Comparison of ENCODE assay signal across 9 mouse cellular contexts in the genomic region with DNA sequence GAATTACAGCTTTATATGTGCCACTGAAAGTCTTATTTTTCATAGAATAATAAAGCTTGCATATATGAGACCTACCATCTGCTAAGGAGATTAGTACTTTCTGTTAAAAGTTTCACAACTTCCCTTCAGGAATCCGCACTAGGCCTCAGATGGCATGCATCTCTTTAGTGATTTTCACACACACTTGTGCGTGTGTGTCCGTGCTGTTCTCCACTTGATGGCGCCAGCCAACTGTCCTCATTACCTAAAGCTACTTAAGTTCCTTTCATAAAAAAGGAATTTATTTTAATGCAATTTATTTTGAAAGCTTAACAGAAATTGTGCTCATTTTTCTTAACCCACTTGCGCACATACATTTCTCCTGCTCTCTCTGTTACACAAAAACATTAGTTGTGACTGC. TPM values are rescaled to one million over a fixed set of nuclear protein-coding genes. Genes with fewer than 3 reads are reported as not detected.
A peak's percentile ranks its signal among the peaks of the same experiment; 100 is the strongest.
DNase-seq lines count a peak whose midpoint lies in the region; ATAC-seq and TF ChIP-seq lines count a peak whose summit lies in the region.
"Had no signal": no experiment of that assay in that cellular context is flagged by ENCODE, and none has a peak within 500 bp of the region (broad histone marks: within the 10 kb centered on the region; RNA-seq: fewer than 3 reads in every experiment).

No protein-coding gene starts in this region.

- TF ChIP-seq CTCF in testis, adult 2 months (IDR thresholded peaks at IDR 0.05; ENCODE audit: control insufficient read depth, insufficient read depth, insufficient replicate concordance, low read depth, low read length) = peak; percentile 10; the same call in 1 of the 2 replicates

- no peaks in the 10 kb centered on the region for H3K36me3 ChIP-seq in testis, adult 2 months (ENCODE audit: control insufficient read depth, insufficient read depth, low read length)

- no peak for TF ChIP-seq POLR2A in testis, adult 2 months (IDR thresholded peaks at IDR 0.05; ENCODE audit: control insufficient read depth, low read depth, low read length)

- H3K27ac ChIP-seq in testis, adult 2 months (ENCODE audit: control insufficient read depth, insufficient read depth, low read depth, low read length) = no peak overlapping the region

- ATAC-seq in cerebellum, adult (ENCODE audit: insufficient number of reproducible peaks, low FRiP score, low TSS enrichment) = no peak

- no peaks in the 10 kb centered on the region for H3K27me3 ChIP-seq in testis, adult 2 months (ENCODE audit: control insufficient read depth, insufficient read depth, low read length)

- H3K4me1 ChIP-seq in testis, adult 2 months (ENCODE audit: control insufficient read depth, insufficient read depth, low read length) = no peaks in the 10 kb centered on the region

- DNase-seq in heart, postnatal 4 days = peak; percentile 31
- no peak for DNase-seq in heart, adult 8-10 months (ENCODE audit: low spot score)
- no peak for DNase-seq in testis, postnatal 14 days (ENCODE audit: low spot score)
- DNase-seq in c-Kit-positive CD71-positive TER-119-negative erythroid progenitor cells, embryonic 14.5 days (ENCODE audit: low read depth) = peak; percentile 13
- peak; percentile 37 for DNase-seq in thymus, postnatal 14 days
- DNase-seq in gastrocnemius, postnatal 4 days (ENCODE audit: low spot score in 2 of 2) = no peak

- no peak overlapping the region for H3K4me3 ChIP-seq in testis, adult 2 months (ENCODE audit: control insufficient read depth, low read depth, low read length)

RNA-seq across cellular contexts. Expression of a gene that starts 40.4 kb away (rescaled TPM):
- not detected for total RNA-seq in heart, postnatal 4 days (2021)
- total RNA-seq in heart, adult 8-10 months (2022) = not detected
- 277 and 282 TPM in 2 replicates for polyA plus RNA-seq in testis, adult 2 months (2012; rRNA removed)
- not detected for total RNA-seq in gastrocnemius, postnatal 4 days (2021)
- total RNA-seq: heart, postnatal 36 days had no signal

Comparison
In these comparisons a context has a peak if more than half of its experiments do, and no peak if none do; other contexts are left out.
1. DNase-seq: peak in heart, postnatal 4 days (single experiment), c-Kit-positive CD71-positive TER-119-negative erythroid progenitor cells, embryonic 14.5 days (single experiment) and thymus, postnatal 14 days (single experiment); none in heart, adult 8-10 months (single experiment), testis, postnatal 14 days (single experiment) and gastrocnemius, postnatal 4 days (0 of 2).